Mouse (Mus musculus): ENCODE results near the gene Trp73. TPM values are rescaled to one million over a fixed set of nuclear protein-coding genes. Genes with fewer than 3 reads are reported as not detected.

Gene Trp73
- total RNA-seq (2015; ENCODE audit: low replicate concordance) (not detected in 2 replicates), total RNA-seq (2017; ENCODE audit: low replicate concordance) (not detected in 2 replicates)

- ATAC-seq (replicated peaks; ENCODE audit: low FRiP score, poor library complexity, severe bottlenecking) = no peak
Measured at GRCm38 (mm10) chr4:154140182-154140212, at the start of gene Trp73. Trp73 (minus strand) TSS chr4:154140208.

GRCm38 (mm10) chr4:154188948-154189347 is 48.9 kb upstream of the Trp73 start:
- no peak for ATAC-seq (replicated peaks; ENCODE audit: low FRiP score, poor library complexity, severe bottlenecking)

- no peak for ATAC-seq (replicated peaks; ENCODE audit: low FRiP score, poor library complexity, severe bottlenecking)
Measured at GRCm38 (mm10) chr4:154186002-154186537, 46.1 kb upstream of the Trp73 start.

- ATAC-seq (replicated peaks; ENCODE audit: low FRiP score, poor library complexity, severe bottlenecking) = no peak
Measured at GRCm38 (mm10) chr4:154185001-154185400, 45.0 kb upstream of the Trp73 start.

GRCm38 (mm10) chr4:154183566-154183965 is 43.6 kb upstream of the Trp73 start:
- ATAC-seq (replicated peaks; ENCODE audit: low FRiP score, poor library complexity, severe bottlenecking) = no peak

- ATAC-seq (replicated peaks; ENCODE audit: low FRiP score, poor library complexity, severe bottlenecking) = no peak
Measured at GRCm38 (mm10) chr4:154181001-154181400, 41.0 kb upstream of the Trp73 start.

- ATAC-seq (replicated peaks; ENCODE audit: low FRiP score, poor library complexity, severe bottlenecking) = no peak
Measured at GRCm38 (mm10) chr4:154177257-154177656, 37.2 kb upstream of the Trp73 start.

- ATAC-seq (replicated peaks; ENCODE audit: low FRiP score, poor library complexity, severe bottlenecking) = no peak
Measured at GRCm38 (mm10) chr4:154171931-154172604, 32.1 kb upstream of the Trp73 start.

GRCm38 (mm10) chr4:154171151-154171930 is 31.3 kb upstream of the Trp73 start:
- ATAC-seq (replicated peaks; ENCODE audit: low FRiP score, poor library complexity, severe bottlenecking) = no peak

GRCm38 (mm10) chr4:154170506-154171150 is 30.6 kb upstream of the Trp73 start, which contains the start of gene Megf6:
Megf6 (plus strand) TSS chr4:154170730.
- ATAC-seq (replicated peaks; ENCODE audit: low FRiP score, poor library complexity, severe bottlenecking) = no peak

GRCm38 (mm10) chr4:154170021-154170420 is 30.0 kb upstream of the Trp73 start:
- no peak for ATAC-seq (replicated peaks; ENCODE audit: low FRiP score, poor library complexity, severe bottlenecking)

- ATAC-seq (replicated peaks; ENCODE audit: low FRiP score, poor library complexity, severe bottlenecking) = no peak
Measured at GRCm38 (mm10) chr4:154167053-154167452, 27.0 kb upstream of the Trp73 start.

- ATAC-seq (replicated peaks; ENCODE audit: low FRiP score, poor library complexity, severe bottlenecking) = no peak
Measured at GRCm38 (mm10) chr4:154163296-154163695, 23.3 kb upstream of the Trp73 start.

- peak; percentile 76 for ATAC-seq (replicated peaks; ENCODE audit: low FRiP score, poor library complexity, severe bottlenecking)
Measured at GRCm38 (mm10) chr4:154160538-154161390, 20.8 kb upstream of the Trp73 start, which contains the start of gene Tprgl. Tprgl (minus strand) TSS chr4:154160666.

- peak; percentile 5; the same call in 1 of the 2 replicates for ATAC-seq (replicated peaks; ENCODE audit: low FRiP score, poor library complexity, severe bottlenecking)
Measured at GRCm38 (mm10) chr4:154159961-154160537, 20.0 kb upstream of the Trp73 start.

- ATAC-seq (replicated peaks; ENCODE audit: low FRiP score, poor library complexity, severe bottlenecking) = peak; percentile 48
Measured at GRCm38 (mm10) chr4:154159002-154159401, 19.0 kb upstream of the Trp73 start.

GRCm38 (mm10) chr4:154157970-154158662 is 18.1 kb upstream of the Trp73 start:
- ATAC-seq (replicated peaks; ENCODE audit: low FRiP score, poor library complexity, severe bottlenecking) = no peak

GRCm38 (mm10) chr4:154156050-154156449 is 16.0 kb upstream of the Trp73 start:
- no peak for ATAC-seq (replicated peaks; ENCODE audit: low FRiP score, poor library complexity, severe bottlenecking)

- no peak for ATAC-seq (replicated peaks; ENCODE audit: low FRiP score, poor library complexity, severe bottlenecking)
Measured at GRCm38 (mm10) chr4:154154104-154154503, 14.1 kb upstream of the Trp73 start.

Measured in erythroid progenitor cell, adult 5-6 weeks (primary cell).